Mouse (Mus musculus) macrophage (primary cell): ENCODE data around the gene Tep1. TPM values are rescaled to one million over a fixed set of nuclear protein-coding genes. Genes with fewer than 3 reads are reported as not detected.
"Not testable (repeated sequence)": the region's sequence is repeated elsewhere in the genome, so short reads cannot be mapped to it uniquely, and the experiment has no call there.

Source experiments
- H3K27ac ChIP-seq: fragments of 350-480 bp; formaldehyde crosslinking; 2 replicates; pipeline ENCODE4 v1.9.0; 2021
- H3K36me3 ChIP-seq: fragments of 350-480 bp; formaldehyde crosslinking; 2 replicates; pipeline ENCODE4 v1.9.0; 2021; ENCODE audit errors: inconsistent target
- H3K4me3 ChIP-seq: fragments of 350-480 bp; formaldehyde crosslinking; 2 replicates; pipeline ENCODE4 v1.9.0; 2021; ENCODE audit errors: inconsistent target
- H3K79me2 ChIP-seq: fragments of 350-480 bp; formaldehyde crosslinking; 2 replicates; pipeline ENCODE4 v1.9.0; 2021; ENCODE audit errors: inconsistent target
- WGBS: methylation state at CpG from one replicate; pipeline ENCODE4 v1.1.7; 2026; ENCODE audit warnings: inconsistent platforms; ENCODE audit not compliant: missing documents; 5-methylcytosine and 5-hydroxymethylcytosine counted together
- polyA plus RNA-seq: library from polyadenylated mRNA; stranded (reverse); fragments of 250-400 nt; gene quantifications from 3 replicates; pipeline ENCODE4 v1.2.4, GENCODE M21; 2018; ENCODE audit warnings: inconsistent platforms

Tep1 gene
- polyA plus RNA-seq, 1 experiment from 2014 or later, result 54.3 TPM

DNA sequence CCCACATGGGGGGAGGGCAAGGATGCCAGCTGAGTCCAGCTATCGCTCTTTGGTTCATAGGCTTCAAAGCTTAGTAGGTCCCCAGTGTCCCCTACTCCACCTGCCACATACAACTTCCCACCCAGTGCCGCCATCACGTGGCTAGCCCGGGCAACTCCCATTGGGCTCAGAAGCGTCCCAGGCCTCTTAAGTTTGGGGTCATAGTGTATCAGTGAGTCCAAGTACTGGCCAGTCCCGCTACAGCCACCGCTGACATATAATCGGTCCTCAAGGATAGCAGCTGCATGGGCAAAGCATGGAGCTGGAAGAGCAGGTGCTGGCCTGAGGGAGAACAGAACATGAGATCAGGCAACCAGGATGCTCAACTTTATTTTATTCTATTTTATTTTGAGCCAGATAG is 21.3 kb upstream of the Tep1 start:
- Histone ChIP-seq H3K79me2 (no peaks in the 10 kb centered on the region), H3K4me3 (no peak overlapping the region), H3K27ac (no peak overlapping the region), H3K36me3 (no peaks in the 10 kb centered on the region)
- 97% methylated on average over 8 of the region's 8 CpGs for WGBS

- H3K79me2 ChIP-seq, result no peaks in the 10 kb centered on the region
- H3K36me3 ChIP-seq, result no peaks in the 10 kb centered on the region
- H3K4me3 ChIP-seq, result no peak overlapping the region
- H3K27ac ChIP-seq, result no peak overlapping the region
- 86% methylated on average over 6 of the region's 6 CpGs for WGBS
Observed at GRCm38 (mm10) chr14:50876236-50876950, 6.0 kb upstream of the Tep1 start.

DNA sequence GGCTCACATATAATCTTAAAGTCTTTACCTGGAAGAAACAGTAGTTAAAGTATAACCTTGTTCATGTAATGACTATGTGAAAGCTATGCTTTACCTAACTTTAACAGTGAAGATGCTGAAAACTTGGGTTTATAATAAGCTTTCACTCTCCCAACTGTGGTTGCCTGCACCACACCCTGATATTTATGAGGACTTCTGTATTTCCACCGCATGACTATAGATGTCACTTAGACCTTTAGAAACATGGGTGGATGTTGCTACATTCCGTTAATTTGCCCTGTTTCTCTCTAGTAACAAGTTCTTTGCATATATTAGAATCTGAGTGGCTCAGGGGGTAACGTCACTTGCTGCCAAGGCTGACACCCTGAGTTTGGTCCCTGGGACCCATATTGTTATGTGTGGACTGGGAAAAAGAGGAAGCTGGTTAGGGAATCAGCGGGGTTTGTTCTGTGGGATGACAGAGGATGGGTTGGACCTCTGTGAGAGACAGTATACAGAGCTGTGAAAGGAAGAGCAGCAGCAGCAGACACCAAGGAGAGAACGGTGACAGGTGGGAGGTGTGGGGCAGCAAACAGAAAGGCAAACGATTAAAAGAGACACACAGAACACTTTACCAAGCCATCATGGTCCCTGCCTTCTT is 5.4 kb upstream of the Tep1 start:
- WGBS, result 60% methylated on average over 6 of the region's 6 CpGs
- no peak overlapping the region for H3K27ac ChIP-seq
- H3K36me3 ChIP-seq, result no peaks in the 10 kb centered on the region
- no peak overlapping the region for H3K4me3 ChIP-seq
- no peaks in the 10 kb centered on the region for H3K79me2 ChIP-seq

- Histone ChIP-seq H3K36me3 (no peaks in the 10 kb centered on the region), H3K79me2 (peaks cover 1% of the 10 kb centered on the region; the same call in 1 of the 2 replicates), H3K4me3 (no peak overlapping the region), H3K27ac (no peak overlapping the region)
- WGBS, result 89% methylated on average over 3 of the region's 3 CpGs
Observed at GRCm38 (mm10) chr14:50875175-50875574, 4.8 kb upstream of the Tep1 start.

DNA sequence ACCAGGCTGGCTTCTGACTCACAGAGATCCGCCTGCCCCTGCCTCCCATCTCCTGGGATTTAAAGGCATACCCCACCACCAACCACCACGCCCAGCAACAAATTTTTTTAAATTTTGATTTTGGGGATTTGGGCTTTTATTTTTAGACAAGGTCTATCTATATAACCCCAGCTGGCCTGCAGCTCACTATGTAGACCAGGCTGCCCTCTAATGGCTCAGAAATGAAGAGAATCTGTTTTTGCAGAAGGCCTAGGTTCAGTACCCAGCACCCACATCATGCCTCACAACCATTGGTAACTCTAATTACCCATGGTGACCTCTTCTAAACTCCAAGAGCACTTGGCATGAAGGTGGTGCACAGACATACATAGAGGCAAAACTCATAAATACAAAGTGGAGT is 924 bp upstream of the Tep1 start:
- peaks cover 40% of the 10 kb centered on the region for H3K79me2 ChIP-seq
- H3K36me3 ChIP-seq, result peaks cover 11% of the 10 kb centered on the region; the same call in 1 of the 2 replicates
- no peak overlapping the region; the same call in 1 of the 2 replicates for H3K4me3 ChIP-seq
- 68% methylated on average over 2 of the region's 2 CpGs for WGBS
- H3K27ac ChIP-seq, result peak overlapping the region; percentile 92

- H3K4me3 ChIP-seq, result peak overlapping the region; percentile 66
- H3K27ac ChIP-seq, result peak overlapping the region; percentile 92
- H3K79me2 ChIP-seq, result peaks cover 45% of the 10 kb centered on the region
- peaks cover 14% of the 10 kb centered on the region; the same call in 1 of the 2 replicates for H3K36me3 ChIP-seq
- 22% methylated on average over 5 of the region's 5 CpGs for WGBS
Observed at GRCm38 (mm10) chr14:50870805-50871143, 414 bp upstream of the Tep1 start.

- Histone ChIP-seq H3K79me2 (peaks cover 51% of the 10 kb centered on the region), H3K36me3 (peaks cover 16% of the 10 kb centered on the region; the same call in 1 of the 2 replicates), H3K27ac (no peak overlapping the region), H3K4me3 (no peak overlapping the region)
- 100% methylated on average over 2 of the region's 5 CpGs for WGBS
Observed at GRCm38 (mm10) chr14:50868656-50869055, 1.7 kb downstream of the Tep1 start.

GRCm38 (mm10) chr14:50868211-50868610 is 2.1 kb downstream of the Tep1 start:
- Histone ChIP-seq H3K79me2 (peaks cover 56% of the 10 kb centered on the region), H3K27ac (peak overlapping the region; percentile 84), H3K4me3 (no peak overlapping the region), H3K36me3 (peaks cover 20% of the 10 kb centered on the region; the same call in 1 of the 2 replicates)
- 94% methylated on average over 4 of the region's 4 CpGs for WGBS

- peak overlapping the region; percentile 84 for H3K27ac ChIP-seq
- no peak overlapping the region for H3K4me3 ChIP-seq
- 88% methylated on average over 2 of the region's 3 CpGs for WGBS
- peaks cover 57% of the 10 kb centered on the region for H3K79me2 ChIP-seq
- H3K36me3 ChIP-seq, result peaks cover 32% of the 10 kb centered on the region; the same call in 1 of the 2 replicates
Observed at GRCm38 (mm10) chr14:50866966-50867365, 3.4 kb downstream of the Tep1 start.

GRCm38 (mm10) chr14:50865005-50865404 is 5.4 kb downstream of the Tep1 start:
- Histone ChIP-seq H3K36me3 (peaks cover 50% of the 10 kb centered on the region), H3K79me2 (peaks cover 65% of the 10 kb centered on the region), H3K27ac (peak overlapping the region; percentile 84)
- H3K4me3 ChIP-seq, result not testable (repeated sequence)

DNA sequence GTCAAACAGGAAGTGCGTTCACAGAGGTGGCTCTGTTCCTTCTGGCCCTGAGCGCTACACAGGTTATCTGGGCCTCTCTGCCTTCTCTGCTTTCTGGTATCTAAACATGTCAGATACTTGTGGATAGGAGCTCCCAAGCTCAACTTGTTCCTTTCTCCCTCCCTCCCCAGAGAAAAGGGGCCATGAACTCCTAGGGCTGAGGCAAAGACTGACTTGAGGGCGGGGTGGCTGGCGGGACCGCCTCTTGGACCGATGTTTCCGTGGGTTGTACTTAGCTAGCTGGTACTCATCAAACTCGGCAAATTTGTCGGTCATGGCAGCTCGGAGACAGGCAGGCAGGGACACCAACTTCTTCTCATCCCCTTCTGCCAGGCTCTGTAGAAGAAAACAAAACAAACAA is 7.7 kb downstream of the Tep1 start:
- H3K4me3 ChIP-seq, result no peak overlapping the region
- peaks cover 52% of the 10 kb centered on the region for H3K79me2 ChIP-seq
- peaks cover 65% of the 10 kb centered on the region for H3K36me3 ChIP-seq
- 97% methylated on average over 10 of the region's 10 CpGs for WGBS
- H3K27ac ChIP-seq, result no peak overlapping the region

DNA sequence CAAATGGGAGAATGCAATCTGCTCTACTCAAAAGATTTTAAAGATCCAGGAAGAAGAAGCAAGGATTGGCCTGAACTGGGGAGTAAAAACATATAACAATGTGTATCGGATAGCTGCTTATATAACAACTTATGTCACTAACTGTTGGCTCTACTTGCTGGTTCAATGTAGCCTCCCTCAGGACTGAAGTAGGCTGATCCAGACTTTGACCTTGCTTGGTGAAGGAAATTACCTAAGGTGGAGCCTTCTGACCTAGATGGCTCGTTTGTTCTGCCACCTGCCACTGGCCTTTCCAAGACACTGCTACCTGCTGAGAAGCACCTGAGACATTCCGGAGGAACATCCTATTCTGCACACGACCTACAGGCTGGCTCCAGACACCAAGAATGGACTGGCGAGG is 14.6 kb downstream of the Tep1 start:
- no peak overlapping the region for H3K4me3 ChIP-seq
- peaks cover 19% of the 10 kb centered on the region; the same call in 1 of the 2 replicates for H3K79me2 ChIP-seq
- WGBS, result 92% methylated on average over 4 of the region's 5 CpGs
- H3K27ac ChIP-seq, result no peak overlapping the region
- H3K36me3 ChIP-seq, result peaks cover 89% of the 10 kb centered on the region

GRCm38 (mm10) chr14:50837236-50837635 is 33.1 kb downstream of the Tep1 start:
- Histone ChIP-seq H3K27ac (peak overlapping the region; percentile 93), H3K4me3 (no peak overlapping the region), H3K79me2 (peaks cover 56% of the 10 kb centered on the region), H3K36me3 (peaks cover 41% of the 10 kb centered on the region)
- WGBS, result 94% methylated on average over 6 of the region's 6 CpGs

- H3K36me3 ChIP-seq, result peaks cover 45% of the 10 kb centered on the region
- WGBS, result 13% methylated on average over 2 of the region's 2 CpGs
- peak overlapping the region; percentile 90 for H3K27ac ChIP-seq
- H3K4me3 ChIP-seq, result peak overlapping the region; percentile 7; the same call in 1 of the 2 replicates
- peaks cover 64% of the 10 kb centered on the region for H3K79me2 ChIP-seq
Observed at GRCm38 (mm10) chr14:50834435-50834834, 35.9 kb downstream of the Tep1 start.

DNA sequence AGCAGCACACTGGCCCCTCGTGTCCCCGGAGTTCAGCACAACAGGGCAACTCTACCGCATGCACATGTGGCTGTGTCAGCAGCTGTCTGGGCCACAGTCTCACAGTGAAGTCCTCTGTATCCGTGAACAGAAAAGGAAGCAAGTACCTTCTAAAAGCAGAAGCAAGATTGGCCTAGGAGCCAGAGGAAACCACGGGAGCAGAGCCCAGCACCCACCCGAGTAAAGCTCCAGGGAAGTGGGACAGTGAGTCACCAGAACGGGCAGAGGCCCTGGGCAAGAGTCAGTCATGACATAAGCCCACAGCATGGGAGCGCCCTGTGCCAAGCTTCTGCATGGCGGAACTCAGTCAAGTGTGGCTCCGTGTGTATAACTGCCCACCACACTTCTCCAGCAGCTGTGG is 36.4 kb downstream of the Tep1 start:
- Histone ChIP-seq H3K4me3 (no peak overlapping the region), H3K79me2 (peaks cover 64% of the 10 kb centered on the region), H3K27ac (peak overlapping the region; percentile 90), H3K36me3 (peaks cover 50% of the 10 kb centered on the region)
- 2% methylated on average over 10 of the region's 10 CpGs for WGBS
